Mouse (Mus musculus) left cerebral cortex, postnatal 10 days (tissue): ENCODE measurements at regions not wholly inside any gene's neighbourhood (a gene's known extent, or its start where the extent isn't known, plus 50 kb on each side); places are given as distances from the start of the nearest gene placed in this dataset.

Source experiments
- DNase-seq, 2 experiments: peaks; one replicate each; pipeline ENCODE4 v3.0.0; 2021 to 2022; ENCODE audit warnings: low spot score in 2 of 2, mixed read lengths in 1 of 2; ENCODE audit errors: extremely low spot score in 1 of 2
- intact Hi-C: fragments of 180-260 bp; cut with DNase I; formaldehyde crosslinking; loops from one replicate; pipeline ENCODE4 v1.15.1; 2025

GRCm38 (mm10) chr13:101253698-101254468, 420.7 kb upstream of the Slc30a5 start:
- intact Hi-C loops = no loop called here

GRCm38 (mm10) chr13:101249369-101249768, 416.1 kb upstream of the Slc30a5 start:
- intact Hi-C loops = no loop called here
- DNase-seq = no peak

More at GRCm38 (mm10) chr13:101253698-101254468, 420.7 kb upstream of the Slc30a5 start:
- DNase-seq = no peak

GRCm38 (mm10) chr13:101244326-101244725, 411.1 kb upstream of the Slc30a5 start:
- DNase-seq = no peak
- intact Hi-C loops = no loop called here

DNA sequence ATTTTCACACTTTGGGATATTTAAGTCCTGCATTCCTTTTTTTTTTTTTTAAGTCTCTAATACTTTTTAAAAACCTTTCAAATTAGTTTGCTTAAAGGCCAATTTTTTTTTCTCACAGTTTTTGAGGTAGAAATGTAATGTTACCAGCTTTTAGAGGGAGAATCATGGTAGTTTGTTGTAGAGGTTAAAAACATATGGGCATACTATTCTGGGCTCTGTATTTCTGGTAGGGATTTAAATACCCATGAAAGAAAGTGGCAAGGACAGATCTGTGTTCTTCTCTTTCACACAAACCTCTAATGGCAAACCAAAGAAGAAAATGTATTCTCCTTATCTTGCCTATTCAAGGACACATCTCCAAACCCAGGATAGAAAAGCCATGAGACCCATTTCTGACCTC, 405.6 kb upstream of the Slc30a5 start:
- intact Hi-C loops = loop anchor here (5.0 kb wide), 1 partner anchor 453 kb away; no protein-coding TSS in a partner anchor
- DNase-seq = no peak

GRCm38 (mm10) chr13:101237035-101237434, 403.8 kb upstream of the Slc30a5 start:
- intact Hi-C loops = loop anchor here (5.0 kb wide), 1 partner anchor 455 kb away; no protein-coding TSS in a partner anchor

GRCm38 (mm10) chr13:101235846-101236245, 402.6 kb upstream of the Slc30a5 start:
- DNase-seq = no peak
- intact Hi-C loops = loop anchor here (5.0 kb wide), 1 partner anchor 456 kb away; no protein-coding TSS in a partner anchor

More at GRCm38 (mm10) chr13:101237035-101237434, 403.8 kb upstream of the Slc30a5 start:
- no peak for DNase-seq

DNA sequence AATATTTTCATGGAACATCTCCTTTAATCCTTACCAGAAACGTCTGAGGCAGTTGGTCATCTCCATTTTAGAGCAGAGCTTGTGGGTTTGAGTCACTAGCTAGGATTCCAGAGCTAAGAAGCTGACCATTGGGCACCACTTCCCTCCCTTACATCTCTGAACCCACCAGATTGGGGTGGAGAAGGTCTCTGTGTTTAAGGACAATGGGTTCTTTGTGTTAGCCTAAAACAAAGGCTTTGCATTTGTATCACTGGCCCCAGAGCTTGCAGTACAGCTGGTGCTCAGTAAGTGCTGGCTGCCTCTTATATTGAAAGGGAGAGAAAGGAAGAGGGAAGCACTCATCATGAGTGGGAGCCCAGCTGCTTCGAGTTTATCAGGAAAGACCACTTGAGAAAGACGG, 401.9 kb upstream of the Slc30a5 start:
- no peak for DNase-seq
- intact Hi-C loops = loop anchor here (5.0 kb wide), 1 partner anchor 457 kb away; no protein-coding TSS in a partner anchor

- DNase-seq = no peak
- intact Hi-C loops = no loop called here
These were observed 401.3 kb upstream of the Slc30a5 start for GRCm38 (mm10) chr13:101234550-101234949.

GRCm38 (mm10) chr13:101233843-101234281, 400.6 kb upstream of the Slc30a5 start:
- intact Hi-C loops = no loop called here
- peak in 1 of 2 experiments; percentile 29 for DNase-seq

DNA sequence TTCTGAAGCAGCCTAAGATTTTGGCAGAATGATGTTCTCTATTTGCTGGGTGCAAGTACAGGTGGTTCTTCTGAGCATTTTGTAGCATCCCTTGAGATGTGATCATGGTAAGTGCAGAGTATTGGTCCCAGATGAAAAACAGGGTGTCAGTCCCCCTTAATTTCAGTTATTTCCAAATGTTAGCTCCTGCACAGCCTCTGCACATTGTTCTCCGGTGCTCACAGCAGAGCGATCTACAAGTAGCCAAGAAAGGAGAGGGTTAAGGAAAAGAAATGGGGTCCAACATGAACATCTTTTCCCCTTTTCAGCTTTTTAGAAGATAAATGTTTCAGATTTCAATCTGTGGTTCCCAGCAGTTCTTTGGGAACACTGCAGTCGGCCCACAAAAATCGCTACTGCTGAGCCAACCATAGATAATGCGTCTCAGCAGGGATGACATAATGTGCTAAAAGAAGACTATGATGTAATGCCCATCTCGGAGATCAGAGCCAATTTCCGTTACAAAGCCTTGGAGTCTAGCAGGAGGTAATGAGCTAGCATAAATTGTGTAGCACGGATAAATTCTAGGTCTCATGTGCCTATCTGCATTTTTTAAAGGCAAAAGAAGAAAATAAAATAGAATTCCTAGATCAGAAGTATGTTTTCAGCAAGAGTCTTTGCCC, 400.1 kb upstream of the Slc30a5 start:
- intact Hi-C loops = no loop called here

GRCm38 (mm10) chr13:101229861-101230260, 396.6 kb upstream of the Slc30a5 start:
- intact Hi-C loops = loop anchor here (10.0 kb wide), 1 partner anchor 335 kb away; no protein-coding TSS in a partner anchor
- no peak for DNase-seq

More for the DNA sequence above, 400.1 kb upstream of the Slc30a5 start:
- peak; percentile 46 to 89 for DNase-seq

- intact Hi-C loops = loop anchor here (10.0 kb wide), 1 partner anchor 331 kb away; no protein-coding TSS in a partner anchor
These were observed 392.1 kb upstream of the Slc30a5 start for GRCm38 (mm10) chr13:101225366-101225765.

GRCm38 (mm10) chr13:101221331-101222043, 388.3 kb upstream of the Slc30a5 start:
- no peak for DNase-seq
- intact Hi-C loops = loop anchor here (10.0 kb wide), 1 partner anchor 327 kb away; no protein-coding TSS in a partner anchor

More at GRCm38 (mm10) chr13:101225366-101225765, 392.1 kb upstream of the Slc30a5 start:
- DNase-seq = no peak

- intact Hi-C loops = loop anchor here (5.0 kb wide), 1 partner anchor 273 kb away; no protein-coding TSS in a partner anchor
- no peak for DNase-seq
These were observed 386.3 kb upstream of the Slc30a5 start for GRCm38 (mm10) chr13:101219568-101219967.

DNA sequence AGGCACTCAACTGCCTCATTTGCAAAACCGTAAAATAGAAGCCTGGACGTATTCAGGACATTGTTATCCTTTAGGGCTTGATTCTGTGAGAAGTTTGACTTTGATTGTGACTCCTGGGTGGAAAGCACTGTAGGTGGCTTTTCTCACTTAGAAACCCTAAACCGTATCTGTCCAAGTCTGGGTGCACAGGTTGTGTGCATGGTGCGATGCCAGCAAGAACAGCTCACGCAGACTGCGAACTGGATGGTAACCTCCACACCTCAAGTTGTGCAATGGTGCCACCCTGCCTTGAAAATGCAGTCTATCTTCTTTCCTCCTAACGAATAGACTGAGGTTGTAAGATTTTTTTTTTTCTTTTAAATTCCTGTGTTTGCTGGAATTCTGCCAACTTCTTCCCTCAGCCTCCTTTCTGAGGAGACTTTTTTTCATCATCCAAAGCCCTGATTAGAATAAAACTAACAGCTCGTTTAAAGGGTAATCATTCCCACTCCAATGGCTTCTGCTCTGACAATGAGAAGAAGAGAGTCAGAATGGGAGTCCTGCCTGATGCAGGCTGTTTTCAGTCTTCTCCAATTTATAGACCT, 383.8 kb upstream of the Slc30a5 start:
- no peak for DNase-seq
- intact Hi-C loops = loop anchor here (5.0 kb wide), 1 partner anchor 275 kb away; no protein-coding TSS in a partner anchor

DNA sequence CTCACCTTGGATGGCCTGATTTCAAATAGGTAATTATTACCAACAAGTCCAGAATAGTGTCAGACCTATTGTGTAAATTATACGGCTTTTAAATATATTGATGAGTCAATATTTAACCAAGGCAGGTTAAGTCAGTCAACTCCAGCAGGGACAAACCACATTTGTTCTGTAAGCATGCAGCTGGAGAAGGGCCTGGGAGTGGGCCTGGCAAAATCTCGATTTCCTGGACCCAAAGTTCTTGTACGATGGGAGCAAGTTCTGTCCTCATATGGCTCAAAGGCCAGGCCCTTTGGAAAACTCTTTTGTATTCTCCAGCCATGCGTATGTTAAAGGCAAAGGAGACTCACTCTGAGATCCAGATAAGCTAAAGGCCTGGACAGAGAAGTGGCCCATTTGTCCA, 383.2 kb upstream of the Slc30a5 start:
- DNase-seq = no peak
- intact Hi-C loops = loop anchor here (5.0 kb wide), 1 partner anchor 276 kb away; no protein-coding TSS in a partner anchor

DNA sequence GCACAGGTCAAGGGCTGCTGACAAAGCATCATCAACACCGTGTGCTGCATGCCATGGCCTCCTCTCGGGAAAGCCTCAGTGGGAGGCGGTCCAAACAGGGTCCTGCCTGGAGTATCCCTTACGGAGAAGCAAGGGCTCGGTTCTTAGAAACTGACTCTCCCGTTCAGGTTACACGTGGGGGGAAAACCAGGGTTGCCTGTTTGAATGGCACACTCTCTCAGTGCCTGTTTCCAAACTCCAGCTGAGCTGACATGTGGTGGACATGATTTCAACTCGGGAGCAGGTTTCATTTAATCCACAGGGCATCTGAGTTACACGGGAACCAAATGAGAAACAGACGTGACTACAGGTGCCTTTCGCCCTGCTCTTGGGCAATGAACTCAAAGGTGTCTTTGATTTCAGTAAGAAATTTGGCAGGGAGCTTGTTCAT, 382.6 kb upstream of the Slc30a5 start:
- intact Hi-C loops = loop anchor here (5.0 kb wide), 1 partner anchor 276 kb away; no protein-coding TSS in a partner anchor
- DNase-seq = no peak

GRCm38 (mm10) chr13:101215131-101215641, 382.0 kb upstream of the Slc30a5 start:
- intact Hi-C loops = loop anchor here (5.0 kb wide), 1 partner anchor 277 kb away; no protein-coding TSS in a partner anchor

More at GRCm38 (mm10) chr13:101215131-101215641, 382.0 kb upstream of the Slc30a5 start:
- no peak for DNase-seq
